Mouse (Mus musculus): ENCODE data around the gene Slc1a3. TPM values are rescaled to one million over a fixed set of nuclear protein-coding genes. Genes with fewer than 3 reads are reported as not detected.

The Slc1a3 gene
- polyA plus RNA-seq, 2 experiments, result 0.27 to 0.39 TPM

DNA sequence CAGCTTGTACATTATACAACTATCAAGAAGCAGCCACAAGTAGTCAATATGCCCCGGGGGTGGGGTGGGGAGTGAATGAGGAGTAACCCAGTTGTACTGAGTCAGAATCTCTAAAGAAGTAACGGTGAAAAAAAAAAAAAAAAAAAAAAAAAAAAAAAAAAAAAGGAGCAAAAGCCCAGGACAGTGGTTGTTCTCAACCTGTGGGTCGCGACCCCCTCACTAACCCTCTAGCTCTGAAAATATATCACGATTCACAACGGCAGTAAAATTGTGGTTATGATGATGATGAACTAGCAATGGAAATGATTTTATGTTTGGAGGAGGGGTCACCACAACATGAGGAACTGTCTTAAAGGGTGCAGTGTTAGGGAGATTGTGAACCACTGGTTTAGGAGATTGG lies 108.2 kb downstream of the Slc1a3 start:
- ATAC-seq (ENCODE audit: insufficient read depth) (no peak), DNase-seq (ENCODE audit: low read depth in 3 of 3, low spot score in 3 of 3) (no peak)
- Histone ChIP-seq H3K4me3 (ENCODE audit: insufficient read depth in 1 of 2, low read depth in 2 of 2, low read length in 2 of 2) (no peak overlapping the region), H3K9ac (replicated peaks) (no peak overlapping the region), H3K4me1 (replicated peaks; ENCODE audit: control insufficient read depth in 2 of 2, insufficient read depth in 2 of 2, low read length in 1 of 2) (no peaks in the 10 kb centered on the region), H3K27me3 (ENCODE audit: control insufficient read depth, insufficient read depth, low read length) (no peaks in the 10 kb centered on the region), H3K4me2 (ENCODE audit: low read depth) (no peak overlapping the region), H3K36me3 (replicated peaks; ENCODE audit: control insufficient read depth, insufficient read depth, low read depth) (no peaks in the 10 kb centered on the region), H3K27ac (no peak overlapping the region), H3K9me3 (ENCODE audit: control insufficient read depth, low read length) (no peaks in the 10 kb centered on the region)
- TF ChIP-seq EP300 (IDR thresholded peaks at IDR 0.05; ENCODE audit: low read depth) (no peak), CTCF (IDR thresholded peaks at IDR 0.05; ENCODE audit: low read depth) (no peak)
- WGBS (ENCODE audit: insufficient replicate concordance), result 64% methylated on average over 6 of the region's 6 CpGs

- Histone ChIP-seq H3K36me3 (replicated peaks; ENCODE audit: control insufficient read depth, insufficient read depth, low read depth) (no peaks in the 10 kb centered on the region), H3K4me3 (ENCODE audit: insufficient read depth in 1 of 2, low read depth in 2 of 2, low read length in 2 of 2) (no peak overlapping the region), H3K27me3 (ENCODE audit: control insufficient read depth, insufficient read depth, low read length) (no peaks in the 10 kb centered on the region), H3K9ac (replicated peaks) (no peak overlapping the region), H3K27ac (no peak overlapping the region), H3K9me3 (ENCODE audit: control insufficient read depth, low read length) (no peaks in the 10 kb centered on the region), H3K4me1 (replicated peaks; ENCODE audit: control insufficient read depth in 2 of 2, insufficient read depth in 2 of 2, low read length in 1 of 2) (no peaks in the 10 kb centered on the region), H3K4me2 (ENCODE audit: low read depth) (no peak overlapping the region)
- ATAC-seq (ENCODE audit: insufficient read depth) (no peak), DNase-seq (ENCODE audit: low read depth in 3 of 3, low spot score in 3 of 3) (no peak)
- WGBS (ENCODE audit: insufficient replicate concordance), result 67% methylated on average over 13 of the region's 13 CpGs
- TF ChIP-seq CTCF (IDR thresholded peaks at IDR 0.05; ENCODE audit: low read depth) (no peak), EP300 (IDR thresholded peaks at IDR 0.05; ENCODE audit: low read depth) (no peak)
These were observed 109.0 kb downstream of the Slc1a3 start for GRCm38 (mm10) chr15:8601312-8602146.

DNA sequence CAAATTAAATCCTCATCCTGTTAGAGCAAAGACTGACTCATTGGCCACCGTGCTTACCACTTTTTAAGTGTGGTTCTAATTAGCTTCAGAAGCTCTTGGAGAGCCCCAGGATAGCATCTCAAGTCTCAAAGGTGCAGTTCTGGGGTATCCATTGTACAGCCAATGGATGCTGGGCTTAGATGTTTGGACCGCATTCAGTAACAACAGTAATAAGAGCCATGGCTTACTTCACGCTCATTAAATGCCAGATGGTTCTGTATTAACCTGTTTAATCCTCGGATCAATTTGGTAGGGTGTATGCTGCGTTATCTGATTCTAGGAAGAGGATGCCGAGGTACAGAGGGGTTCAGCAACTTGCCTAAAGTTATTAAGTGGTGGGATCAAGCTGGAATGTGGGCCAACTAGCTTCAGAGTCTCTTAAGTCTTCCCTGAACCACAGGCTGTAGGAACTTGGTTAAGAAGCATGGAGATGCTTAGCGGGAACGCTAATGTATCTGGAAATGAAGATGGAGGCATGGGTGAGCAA lies 114.1 kb downstream of the Slc1a3 start:
- TF ChIP-seq CTCF (IDR thresholded peaks at IDR 0.05; ENCODE audit: low read depth) (no peak), EP300 (IDR thresholded peaks at IDR 0.05; ENCODE audit: low read depth) (no peak)
- WGBS (ENCODE audit: insufficient replicate concordance), result 68% methylated on average over 8 of the region's 8 CpGs
- no peak overlapping the region for H3K9ac ChIP-seq (replicated peaks)
- ATAC-seq (ENCODE audit: insufficient read depth), result no peak
- no peaks in the 10 kb centered on the region for H3K27me3 ChIP-seq (ENCODE audit: control insufficient read depth, insufficient read depth, low read length)
- H3K27ac ChIP-seq, result no peak overlapping the region
- H3K4me1 ChIP-seq (replicated peaks; ENCODE audit: control insufficient read depth in 2 of 2, insufficient read depth in 2 of 2, low read length in 1 of 2), result no peaks in the 10 kb centered on the region
- no peak overlapping the region for H3K4me3 ChIP-seq (ENCODE audit: insufficient read depth in 1 of 2, low read depth in 2 of 2, low read length in 2 of 2)
- H3K9me3 ChIP-seq (ENCODE audit: control insufficient read depth, low read length), result no peaks in the 10 kb centered on the region
- H3K36me3 ChIP-seq (replicated peaks; ENCODE audit: control insufficient read depth, insufficient read depth, low read depth), result no peaks in the 10 kb centered on the region
- no peak overlapping the region for H3K4me2 ChIP-seq (ENCODE audit: low read depth)
- no peak for DNase-seq (ENCODE audit: low read depth in 3 of 3, low spot score in 3 of 3)

DNA sequence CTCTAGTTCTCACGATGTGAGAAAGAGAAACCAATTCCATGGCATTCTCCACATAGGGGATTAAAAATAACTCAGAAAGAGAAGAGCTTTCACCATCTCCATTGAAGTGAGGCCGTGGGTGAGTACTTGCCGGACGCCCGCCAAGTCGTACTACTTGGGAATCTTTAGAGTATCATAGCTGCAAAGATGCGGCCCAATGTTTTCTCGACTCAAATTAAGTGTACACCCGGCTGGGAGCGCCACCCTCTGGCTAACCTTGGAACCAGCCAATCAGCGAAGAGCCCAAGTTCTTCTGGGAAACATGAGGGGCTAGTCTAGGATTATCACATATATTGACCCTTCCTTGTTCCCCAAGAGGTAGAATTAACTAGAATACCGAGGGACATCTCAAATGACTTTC lies 115.3 kb downstream of the Slc1a3 start:
- no peak overlapping the region for H3K4me3 ChIP-seq (ENCODE audit: insufficient read depth in 1 of 2, low read depth in 2 of 2, low read length in 2 of 2)
- ATAC-seq (ENCODE audit: insufficient read depth), result no peak
- H3K27ac ChIP-seq, result no peak overlapping the region
- H3K9me3 ChIP-seq (ENCODE audit: control insufficient read depth, low read length), result no peaks in the 10 kb centered on the region
- WGBS (ENCODE audit: insufficient replicate concordance), result 55% methylated on average over 12 of the region's 12 CpGs
- H3K36me3 ChIP-seq (replicated peaks; ENCODE audit: control insufficient read depth, insufficient read depth, low read depth), result no peaks in the 10 kb centered on the region
- no peak for DNase-seq (ENCODE audit: low read depth in 3 of 3, low spot score in 3 of 3)
- no peak overlapping the region for H3K9ac ChIP-seq (replicated peaks)
- H3K4me2 ChIP-seq (ENCODE audit: low read depth), result no peak overlapping the region
- no peaks in the 10 kb centered on the region for H3K27me3 ChIP-seq (ENCODE audit: control insufficient read depth, insufficient read depth, low read length)
- H3K4me1 ChIP-seq (replicated peaks; ENCODE audit: control insufficient read depth in 2 of 2, insufficient read depth in 2 of 2, low read length in 1 of 2), result no peaks in the 10 kb centered on the region
- TF ChIP-seq EP300 (IDR thresholded peaks at IDR 0.05; ENCODE audit: low read depth), result no peak
- peak; percentile 14; the same call in 1 of the 2 replicates for TF ChIP-seq CTCF (IDR thresholded peaks at IDR 0.05; ENCODE audit: low read depth)

DNA sequence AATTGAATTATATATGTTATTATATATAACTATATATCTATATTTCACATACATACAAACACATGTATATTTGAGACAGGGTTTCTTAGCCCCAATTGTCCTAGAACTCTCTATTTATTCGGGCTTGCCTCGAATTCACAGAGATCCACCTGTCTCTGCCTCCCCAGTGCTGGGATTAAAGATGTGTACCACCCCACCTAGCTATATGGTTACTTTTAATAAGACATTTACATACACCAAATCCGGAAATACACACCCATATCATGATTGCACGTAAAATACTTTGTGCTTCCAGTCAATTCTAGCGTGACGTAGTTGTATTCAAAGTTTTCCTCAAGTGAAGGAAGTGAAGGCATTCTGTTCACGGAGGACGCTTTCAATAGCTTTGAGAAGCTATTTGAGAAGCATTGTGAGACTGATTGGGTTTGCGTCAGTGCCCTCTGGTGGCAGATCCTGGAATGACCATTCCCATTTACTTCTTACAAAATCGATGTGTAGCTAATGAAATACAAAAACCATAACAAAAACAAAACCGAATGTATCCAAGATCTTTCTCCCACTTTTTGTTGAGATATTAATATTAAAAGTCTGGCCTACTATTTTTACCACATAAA lies 121.0 kb downstream of the Slc1a3 start:
- H3K36me3 ChIP-seq (replicated peaks; ENCODE audit: control insufficient read depth, insufficient read depth, low read depth), result no peaks in the 10 kb centered on the region
- WGBS (ENCODE audit: insufficient replicate concordance), result 11% methylated on average over 11 of the region's 11 CpGs
- H3K4me2 ChIP-seq (ENCODE audit: low read depth), result no peak overlapping the region
- DNase-seq (ENCODE audit: low read depth in 3 of 3, low spot score in 3 of 3), result peak; percentile 45 to 53 (median 48)
- H3K4me3 ChIP-seq (ENCODE audit: insufficient read depth in 1 of 2, low read depth in 2 of 2, low read length in 2 of 2), result no peak overlapping the region
- H3K27me3 ChIP-seq (ENCODE audit: control insufficient read depth, insufficient read depth, low read length), result no peaks in the 10 kb centered on the region
- TF ChIP-seq CTCF (IDR thresholded peaks at IDR 0.05; ENCODE audit: low read depth), result peak; percentile 79
- no peak for TF ChIP-seq EP300 (IDR thresholded peaks at IDR 0.05; ENCODE audit: low read depth)
- no peak for ATAC-seq (ENCODE audit: insufficient read depth)
- H3K9me3 ChIP-seq (ENCODE audit: control insufficient read depth, low read length), result no peaks in the 10 kb centered on the region
- H3K27ac ChIP-seq, result no peak overlapping the region
- H3K9ac ChIP-seq (replicated peaks), result no peak overlapping the region
- no peaks in the 10 kb centered on the region for H3K4me1 ChIP-seq (replicated peaks; ENCODE audit: control insufficient read depth in 2 of 2, insufficient read depth in 2 of 2, low read length in 1 of 2)

Measured in liver, embryonic 14.5 days (tissue).